Mouse (Mus musculus) layer of hippocampus, adult 2 months (tissue): ENCODE data around the gene Gm13090. TPM values are rescaled to one million over a fixed set of nuclear protein-coding genes. Genes with fewer than 3 reads are reported as not detected.

Source experiments
- DNase-seq, 2 experiments: peaks; one replicate each; pipeline ENCODE4 v3.0.0; 2022; ENCODE audit warnings: low spot score in 2 of 2
- H3K27ac ChIP-seq: fragments of 200-600 bp; 2 replicates; pipeline ENCODE4 v1.8.1; 2022
- H3K4me3 ChIP-seq: fragments of 200-600 bp; 2 replicates; pipeline ENCODE4 v1.8.1; 2022; ENCODE audit warnings: mild to moderate bottlenecking
- CTCF ChIP-seq: fragments of 200-600 bp; conservative IDR thresholded peaks from 2 replicates; pipeline ENCODE4 v1.8.1; 2022; ENCODE audit warnings: antibody characterized with exemption, mild to moderate bottlenecking, moderate library complexity
- total RNA-seq, 2 experiments: library from RNA; stranded (reverse); gene quantifications; 2 replicates each; pipeline ENCODE4 v1.2.3; 2021

The Gm13090 gene
- total RNA-seq, 2 experiments from 2014 or later, result not detected

- no peak overlapping the region for H3K4me3 ChIP-seq
- peak; percentile 68 to 87 for DNase-seq
- TF ChIP-seq CTCF, result peak; percentile 92
Observed at GRCm38 (mm10) chr4:151073108-151073744, 16.1 kb upstream of the Gm13090 start.

GRCm38 (mm10) chr4:151074817-151075216, 14.6 kb upstream of the Gm13090 start:
- DNase-seq, result no peak
- Histone ChIP-seq H3K27ac (no peak overlapping the region), H3K4me3 (no peak overlapping the region)
- TF ChIP-seq CTCF, result no peak

More at GRCm38 (mm10) chr4:151073108-151073744, 16.1 kb upstream of the Gm13090 start:
- H3K27ac ChIP-seq, result peak overlapping the region; percentile 32; the same call in 1 of the 2 replicates

- TF ChIP-seq CTCF, result no peak
- Histone ChIP-seq H3K27ac (peak overlapping the region; percentile 55; the same call in 1 of the 2 replicates), H3K4me3 (no peak overlapping the region)
- DNase-seq, result no peak
Observed at GRCm38 (mm10) chr4:151081355-151081754, 8.0 kb upstream of the Gm13090 start.

GRCm38 (mm10) chr4:151081977-151082376, 7.4 kb upstream of the Gm13090 start:
- no peak for DNase-seq
- peak overlapping the region; percentile 55; the same call in 1 of the 2 replicates for H3K27ac ChIP-seq
- TF ChIP-seq CTCF, result no peak
- H3K4me3 ChIP-seq, result no peak overlapping the region

- no peak for TF ChIP-seq CTCF
- Histone ChIP-seq H3K27ac (0 out of 2 replicates have a peak overlapping the region, but pooled peaks have one; percentile 28), H3K4me3 (no peak overlapping the region)
- no peak for DNase-seq
Observed at GRCm38 (mm10) chr4:151083027-151083426, 6.3 kb upstream of the Gm13090 start.

GRCm38 (mm10) chr4:151087358-151087757, 2.0 kb upstream of the Gm13090 start:
- Histone ChIP-seq H3K27ac (no peak overlapping the region), H3K4me3 (no peak overlapping the region)
- peak; percentile 58 for TF ChIP-seq CTCF
- no peak for DNase-seq

- Histone ChIP-seq H3K27ac (peak overlapping the region; percentile 83), H3K4me3 (peak overlapping the region; percentile 31; the same call in 1 of the 2 replicates)
- TF ChIP-seq CTCF, result no peak
- no peak for DNase-seq
Observed at GRCm38 (mm10) chr4:151088819-151089218, 551 bp upstream of the Gm13090 start.

- DNase-seq, result no peak
Observed at GRCm38 (mm10) chr4:151095207-151095606, 5.8 kb downstream of the Gm13090 start.

GRCm38 (mm10) chr4:151096334-151097103, 7.1 kb downstream of the Gm13090 start:
- H3K4me3 ChIP-seq, result no peak overlapping the region; the same call in 1 of the 2 replicates
- no peak for TF ChIP-seq CTCF
- H3K27ac ChIP-seq, result peak overlapping the region; percentile 86; the same call in 1 of the 2 replicates
- DNase-seq, result no peak

More at GRCm38 (mm10) chr4:151095207-151095606, 5.8 kb downstream of the Gm13090 start:
- peak; percentile 91 for TF ChIP-seq CTCF
- Histone ChIP-seq H3K27ac (peak overlapping the region; percentile 32; the same call in 1 of the 2 replicates), H3K4me3 (no peak overlapping the region)

GRCm38 (mm10) chr4:151097104-151097438, 7.7 kb downstream of the Gm13090 start:
- no peak for DNase-seq
- Histone ChIP-seq H3K27ac (peak overlapping the region; percentile 86; the same call in 1 of the 2 replicates), H3K4me3 (no peak overlapping the region; the same call in 1 of the 2 replicates)
- no peak for TF ChIP-seq CTCF

GRCm38 (mm10) chr4:151103646-151104045, 14.3 kb downstream of the Gm13090 start:
- no peak for TF ChIP-seq CTCF

GRCm38 (mm10) chr4:151104147-151104546, 14.8 kb downstream of the Gm13090 start:
- Histone ChIP-seq H3K4me3 (peak overlapping the region; percentile 39; the same call in 1 of the 2 replicates), H3K27ac (peak overlapping the region; percentile 86)
- no peak for TF ChIP-seq CTCF
- no peak for DNase-seq

More at GRCm38 (mm10) chr4:151103646-151104045, 14.3 kb downstream of the Gm13090 start:
- DNase-seq, result peak; percentile 41 to 68
- Histone ChIP-seq H3K27ac (peak overlapping the region; percentile 86), H3K4me3 (peak overlapping the region; percentile 39; the same call in 1 of the 2 replicates)

GRCm38 (mm10) chr4:151105886-151106285, 16.5 kb downstream of the Gm13090 start:
- peak overlapping the region; percentile 91 for H3K4me3 ChIP-seq
- peak overlapping the region; percentile 96 for H3K27ac ChIP-seq
- DNase-seq, result no peak
- no peak for TF ChIP-seq CTCF
